Mouse (Mus musculus): ENCODE results near the gene Tipin. TPM values are rescaled to one million over a fixed set of nuclear protein-coding genes. Genes with fewer than 3 reads are reported as not detected.

Tipin gene
- 127 TPM for polyA plus RNA-seq (2014; fragmentation: Illumina TruSeq; extraction: RNeasy Lipid Tissue Mini Kit (QIAGEN cat#74804))

GRCm38 (mm10) chr9:64281105-64281780, at the start of gene Tipin:
TSS of gene Tipin (plus strand) at chr9:64281581.

GRCm38 (mm10) chr9:64234768-64235435, 46.5 kb upstream of the Tipin start, which contains the start of gene Uchl4:
TSS of gene Uchl4 (plus strand) at chr9:64235201.

GRCm38 (mm10) chr9:64253021-64253904, 28.1 kb upstream of the Tipin start, which contains the start of gene Map2k1:
TSS of gene Map2k1 (minus strand) at chr9:64253631.

GRCm38 (mm10) chr9:64341254-64341566, 59.8 kb downstream of the Tipin start, which contains the start of gene Dis3l:
TSS of gene Dis3l (minus strand) at chr9:64341288.

Other genes starting within 250 kb of the Tipin start
- gene Lctl, start 164.4 kb upstream of the Tipin start, polyA plus RNA-seq (2014; fragmentation: Illumina TruSeq; extraction: RNeasy Lipid Tissue Mini Kit (QIAGEN cat#74804)) = not detected
- gene Zwilch, start 108.5 kb upstream of the Tipin start, polyA plus RNA-seq (2014; fragmentation: Illumina TruSeq; extraction: RNeasy Lipid Tissue Mini Kit (QIAGEN cat#74804)) = 22.9 TPM
- gene Rpl4, start 108.2 kb upstream of the Tipin start, polyA plus RNA-seq (2014; fragmentation: Illumina TruSeq; extraction: RNeasy Lipid Tissue Mini Kit (QIAGEN cat#74804)) = 844 TPM
- 65.5 TPM for gene Snapc5, start 102.3 kb upstream of the Tipin start, polyA plus RNA-seq (2014; fragmentation: Illumina TruSeq; extraction: RNeasy Lipid Tissue Mini Kit (QIAGEN cat#74804))
- gene Uchl4, start 46.4 kb upstream of the Tipin start, polyA plus RNA-seq (2014; fragmentation: Illumina TruSeq; extraction: RNeasy Lipid Tissue Mini Kit (QIAGEN cat#74804)) = 0.43 TPM
- 62.7 TPM for gene Map2k1, start 27.9 kb upstream of the Tipin start, polyA plus RNA-seq (2014; fragmentation: Illumina TruSeq; extraction: RNeasy Lipid Tissue Mini Kit (QIAGEN cat#74804))
- gene Dis3l, start 59.7 kb downstream of the Tipin start, polyA plus RNA-seq (2014; fragmentation: Illumina TruSeq; extraction: RNeasy Lipid Tissue Mini Kit (QIAGEN cat#74804)) = 17.0 TPM
- gene Megf11, start 104.0 kb downstream of the Tipin start, polyA plus RNA-seq (2014; fragmentation: Illumina TruSeq; extraction: RNeasy Lipid Tissue Mini Kit (QIAGEN cat#74804)) = 0.14 TPM

Measured in ovary, adult 10 weeks (tissue).